Mouse (Mus musculus): Measurements from ENCODE around the gene Agbl4. TPM values are rescaled to one million over a fixed set of nuclear protein-coding genes. Genes with fewer than 3 reads are reported as not detected.

Agbl4 gene
- polyA plus RNA-seq, 1 experiment from 2014 or later = 0.66 TPM

GRCm38 (mm10) chr4:111307633-111308032 lies 910.2 kb downstream of the Agbl4 start:
- no peak overlapping the region for H3K4me3 ChIP-seq
- H3K27me3 ChIP-seq (ENCODE audit: poor library complexity, severe bottlenecking) = no peaks in the 10 kb centered on the region
- no peaks in the 10 kb centered on the region for H3K36me3 ChIP-seq (replicated peaks)
- no peak for DNase-seq (ENCODE audit: extremely low spot score, low spot score)
- H3K27ac ChIP-seq = no peak overlapping the region
- no peaks in the 10 kb centered on the region for H3K9me3 ChIP-seq
- 68% methylated on average over 5 of the region's 5 CpGs for WGBS
- peaks cover 10% of the 10 kb centered on the region; the same call in 1 of the 2 replicates for H3K4me1 ChIP-seq

- Histone ChIP-seq H3K9me3 (no peaks in the 10 kb centered on the region), H3K27ac (no peak overlapping the region), H3K36me3 (replicated peaks) (no peaks in the 10 kb centered on the region), H3K4me3 (no peak overlapping the region), H3K27me3 (ENCODE audit: poor library complexity, severe bottlenecking) (no peaks in the 10 kb centered on the region), H3K4me1 (peaks cover 10% of the 10 kb centered on the region; the same call in 1 of the 2 replicates)
- WGBS = 76% methylated on average over 3 of the region's 3 CpGs
- no peak for DNase-seq (ENCODE audit: extremely low spot score, low spot score)
Observed at GRCm38 (mm10) chr4:111308572-111309288, 911.3 kb downstream of the Agbl4 start.

- H3K27ac ChIP-seq = no peak overlapping the region
- no peak overlapping the region for H3K4me3 ChIP-seq
- no peaks in the 10 kb centered on the region for H3K27me3 ChIP-seq (ENCODE audit: poor library complexity, severe bottlenecking)
- no peaks in the 10 kb centered on the region for H3K36me3 ChIP-seq (replicated peaks)
- no peak for DNase-seq (ENCODE audit: extremely low spot score, low spot score)
- H3K4me1 ChIP-seq = peaks cover 10% of the 10 kb centered on the region
- H3K9me3 ChIP-seq = no peaks in the 10 kb centered on the region
- 81% methylated on average over 11 of the region's 11 CpGs for WGBS
Observed at GRCm38 (mm10) chr4:111327094-111327493, 929.6 kb downstream of the Agbl4 start.

GRCm38 (mm10) chr4:111327760-111328373 lies 930.4 kb downstream of the Agbl4 start:
- Histone ChIP-seq H3K27me3 (ENCODE audit: poor library complexity, severe bottlenecking) (no peaks in the 10 kb centered on the region), H3K4me3 (no peak overlapping the region), H3K9me3 (no peaks in the 10 kb centered on the region), H3K4me1 (peaks cover 10% of the 10 kb centered on the region), H3K27ac (no peak overlapping the region), H3K36me3 (replicated peaks) (no peaks in the 10 kb centered on the region)
- no peak for DNase-seq (ENCODE audit: extremely low spot score, low spot score)
- 79% methylated on average over 11 of the region's 11 CpGs for WGBS

GRCm38 (mm10) chr4:111329501-111329900 lies 932.0 kb downstream of the Agbl4 start:
- Histone ChIP-seq H3K4me1 (peaks cover 10% of the 10 kb centered on the region), H3K9me3 (no peaks in the 10 kb centered on the region), H3K27me3 (ENCODE audit: poor library complexity, severe bottlenecking) (no peaks in the 10 kb centered on the region), H3K27ac (no peak overlapping the region), H3K4me3 (no peak overlapping the region), H3K36me3 (replicated peaks) (no peaks in the 10 kb centered on the region)
- WGBS = 80% methylated on average over 4 of the region's 4 CpGs
- DNase-seq (ENCODE audit: extremely low spot score, low spot score) = no peak

- H3K4me3 ChIP-seq = no peak overlapping the region
- H3K36me3 ChIP-seq (replicated peaks) = no peaks in the 10 kb centered on the region
Observed at GRCm38 (mm10) chr4:111332864-111333263, 935.4 kb downstream of the Agbl4 start.

GRCm38 (mm10) chr4:111349965-111350364 lies 952.5 kb downstream of the Agbl4 start:
- H3K36me3 ChIP-seq (replicated peaks) = no peaks in the 10 kb centered on the region
- H3K27me3 ChIP-seq (ENCODE audit: poor library complexity, severe bottlenecking) = peaks cover 18% of the 10 kb centered on the region
- H3K4me3 ChIP-seq = no peak overlapping the region
- H3K9me3 ChIP-seq = no peaks in the 10 kb centered on the region
- H3K27ac ChIP-seq = no peak overlapping the region
- peaks cover 31% of the 10 kb centered on the region for H3K4me1 ChIP-seq
- WGBS = 21% methylated on average over 4 of the region's 4 CpGs
- peak; percentile 27 for DNase-seq (ENCODE audit: extremely low spot score, low spot score)

More at GRCm38 (mm10) chr4:111332864-111333263, 935.4 kb downstream of the Agbl4 start:
- H3K27me3 ChIP-seq (ENCODE audit: poor library complexity, severe bottlenecking) = no peaks in the 10 kb centered on the region
- 88% methylated on average over 4 of the region's 4 CpGs for WGBS
- H3K27ac ChIP-seq = no peak overlapping the region
- no peak for DNase-seq (ENCODE audit: extremely low spot score, low spot score)
- no peaks in the 10 kb centered on the region for H3K9me3 ChIP-seq
- H3K4me1 ChIP-seq = peaks cover 10% of the 10 kb centered on the region

GRCm38 (mm10) chr4:111350615-111351525 lies 953.4 kb downstream of the Agbl4 start:
- peaks cover 31% of the 10 kb centered on the region for H3K4me1 ChIP-seq
- H3K4me3 ChIP-seq = no peak overlapping the region
- H3K9me3 ChIP-seq = no peaks in the 10 kb centered on the region
- 49% methylated on average over 6 of the region's 6 CpGs for WGBS
- peak overlapping the region; percentile 25; the same call in 1 of the 2 replicates for H3K27ac ChIP-seq
- H3K27me3 ChIP-seq (ENCODE audit: poor library complexity, severe bottlenecking) = peaks cover 18% of the 10 kb centered on the region
- no peak for DNase-seq (ENCODE audit: extremely low spot score, low spot score)
- H3K36me3 ChIP-seq (replicated peaks) = no peaks in the 10 kb centered on the region

- H3K4me3 ChIP-seq = no peak overlapping the region
- WGBS = 75% methylated on average over 4 of the region's 4 CpGs
Observed at GRCm38 (mm10) chr4:111356584-111357115, 959.2 kb downstream of the Agbl4 start.

GRCm38 (mm10) chr4:111357176-111357575 lies 959.7 kb downstream of the Agbl4 start:
- DNase-seq (ENCODE audit: extremely low spot score, low spot score) = no peak
- Histone ChIP-seq H3K4me1 (no peaks in the 10 kb centered on the region), H3K4me3 (no peak overlapping the region), H3K9me3 (no peaks in the 10 kb centered on the region), H3K36me3 (replicated peaks) (no peaks in the 10 kb centered on the region), H3K27ac (no peak overlapping the region), H3K27me3 (ENCODE audit: poor library complexity, severe bottlenecking) (peaks cover 6% of the 10 kb centered on the region; the same call in 1 of the 2 replicates)
- 82% methylated on average over 3 of the region's 3 CpGs for WGBS

More at GRCm38 (mm10) chr4:111356584-111357115, 959.2 kb downstream of the Agbl4 start:
- no peaks in the 10 kb centered on the region for H3K36me3 ChIP-seq (replicated peaks)
- peaks cover 9% of the 10 kb centered on the region; the same call in 1 of the 2 replicates for H3K27me3 ChIP-seq (ENCODE audit: poor library complexity, severe bottlenecking)
- H3K9me3 ChIP-seq = no peaks in the 10 kb centered on the region
- H3K4me1 ChIP-seq = no peaks in the 10 kb centered on the region
- H3K27ac ChIP-seq = no peak overlapping the region
- DNase-seq (ENCODE audit: extremely low spot score, low spot score) = no peak

GRCm38 (mm10) chr4:111364199-111364598 lies 966.7 kb downstream of the Agbl4 start:
- no peak overlapping the region for H3K27ac ChIP-seq
- no peak for DNase-seq (ENCODE audit: extremely low spot score, low spot score)
- H3K9me3 ChIP-seq = no peaks in the 10 kb centered on the region
- no peaks in the 10 kb centered on the region for H3K4me1 ChIP-seq
- no peaks in the 10 kb centered on the region for H3K36me3 ChIP-seq (replicated peaks)
- no peak overlapping the region for H3K4me3 ChIP-seq
- WGBS = 90% methylated on average over 2 of the region's 2 CpGs
- H3K27me3 ChIP-seq (ENCODE audit: poor library complexity, severe bottlenecking) = no peaks in the 10 kb centered on the region

GRCm38 (mm10) chr4:111367771-111368170 lies 970.3 kb downstream of the Agbl4 start:
- Histone ChIP-seq H3K27ac (no peak overlapping the region), H3K36me3 (replicated peaks) (no peaks in the 10 kb centered on the region), H3K4me3 (no peak overlapping the region), H3K4me1 (no peaks in the 10 kb centered on the region), H3K9me3 (no peaks in the 10 kb centered on the region), H3K27me3 (ENCODE audit: poor library complexity, severe bottlenecking) (no peaks in the 10 kb centered on the region)
- no peak for DNase-seq (ENCODE audit: extremely low spot score, low spot score)
- WGBS = 82% methylated on average over 2 of the region's 2 CpGs

All from forebrain, embryonic 10.5 days (tissue).